Mouse (Mus musculus) splenic B cell, adult 2 months (primary cell): ENCODE data around the gene Tph1.
A peak's percentile ranks its signal among the peaks of the same experiment; 100 is the strongest.
"Not testable (repeated sequence)": the region's sequence is repeated elsewhere in the genome, so short reads cannot be mapped to it uniquely, and the experiment has no call there.

Experiments
- DNase-seq: peaks from one replicate; pipeline ENCODE4 v3.0.0-alpha.2; 2011; ENCODE audit warnings: low read depth, low spot score
- H3K27me3 ChIP-seq: 2 replicates; pipeline ENCODE4 v1.6.1; 2012; ENCODE audit warnings: mild to moderate bottlenecking, low read length, moderate library complexity, mixed read lengths; ENCODE audit not compliant: control insufficient read depth, poor library complexity, insufficient read depth, severe bottlenecking
- H3K36me3 ChIP-seq: 2 replicates; pipeline ENCODE4 v1.6.1; 2012; ENCODE audit warnings: mild to moderate bottlenecking, low read length, moderate library complexity, mixed read lengths; ENCODE audit not compliant: control insufficient read depth, poor library complexity, insufficient read depth, severe bottlenecking

Gene Tph1

GRCm38 (mm10) chr7:46676808-46677360 is 4.5 kb upstream of the Tph1 start:
- DNase-seq = no peak
- H3K27me3 ChIP-seq = no peaks in the 10 kb centered on the region

DNA sequence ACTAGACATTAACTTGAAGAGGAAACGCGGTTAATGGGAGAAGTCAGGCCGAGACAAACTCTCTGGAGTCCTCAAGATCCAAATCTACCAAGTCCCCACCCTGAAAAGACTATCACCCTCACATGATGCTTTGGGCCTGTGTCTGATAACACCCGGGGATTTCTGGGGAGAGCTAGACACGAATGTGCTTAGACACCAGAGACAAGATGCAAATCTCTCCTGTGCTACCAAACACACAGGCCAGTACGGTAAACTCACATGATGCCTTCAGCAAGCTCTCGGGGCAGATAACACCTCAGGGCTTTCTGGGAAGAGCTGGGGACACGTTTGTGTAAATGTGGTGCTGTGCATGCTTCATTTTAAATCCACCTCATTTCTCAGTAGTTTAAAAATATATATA is 3.5 kb upstream of the Tph1 start:
- H3K27me3 ChIP-seq = no peaks in the 10 kb centered on the region
- no peaks in the 10 kb centered on the region for H3K36me3 ChIP-seq
- no peak for DNase-seq

More at GRCm38 (mm10) chr7:46676808-46677360, 4.5 kb upstream of the Tph1 start:
- H3K36me3 ChIP-seq = no peaks in the 10 kb centered on the region

- Histone ChIP-seq H3K36me3 (no peaks in the 10 kb centered on the region), H3K27me3 (no peaks in the 10 kb centered on the region)
- no peak for DNase-seq
Measured at GRCm38 (mm10) chr7:46675061-46675460, 2.7 kb upstream of the Tph1 start.

- H3K27me3 ChIP-seq = no peaks in the 10 kb centered on the region
- DNase-seq = no peak
- no peaks in the 10 kb centered on the region for H3K36me3 ChIP-seq
Measured at GRCm38 (mm10) chr7:46667256-46667655, 5.1 kb downstream of the Tph1 start.

DNA sequence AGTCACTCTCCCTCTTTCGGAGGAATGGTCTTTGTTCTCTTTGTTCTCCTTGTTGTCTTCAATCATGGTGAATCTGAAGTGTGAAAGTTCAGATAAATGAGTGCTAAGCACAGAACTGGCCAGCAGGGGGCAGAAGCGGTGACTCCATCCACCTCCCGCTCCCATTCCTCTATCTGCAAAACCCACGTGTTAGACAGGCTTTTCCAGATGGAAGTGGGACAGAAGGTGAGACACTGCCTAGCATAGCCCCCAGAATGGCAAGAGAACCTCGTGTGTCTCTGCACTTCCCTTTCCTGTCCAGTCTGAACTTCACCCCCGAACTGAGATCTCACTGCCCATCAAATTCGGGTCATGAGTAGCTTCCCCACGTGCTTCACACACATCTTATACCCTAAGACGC is 7.1 kb downstream of the Tph1 start:
- DNase-seq = peak; percentile 41

DNA sequence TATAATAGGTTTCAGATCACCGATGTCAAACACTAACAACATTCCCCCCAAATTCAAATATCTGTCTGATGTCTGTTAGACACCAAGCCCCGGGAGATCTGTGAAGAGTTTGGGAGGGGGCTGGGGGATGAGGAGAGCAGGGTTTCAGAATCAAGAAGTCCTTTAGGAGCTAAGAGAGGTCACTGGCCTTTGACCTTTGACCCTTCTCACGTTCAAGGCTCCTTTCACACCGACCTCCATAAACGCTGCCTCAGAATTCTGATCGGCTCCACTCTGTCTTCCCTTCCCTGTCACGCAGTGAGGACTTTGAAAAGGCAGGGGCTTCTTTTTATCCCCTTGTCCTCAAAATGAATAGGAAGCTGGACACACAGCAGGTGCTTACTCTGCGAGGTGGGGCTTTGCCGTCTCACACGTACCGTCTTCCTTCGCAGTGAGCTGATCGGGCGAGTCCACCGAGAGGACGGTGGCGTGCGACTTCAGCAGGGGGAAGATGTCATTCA is 10.7 kb downstream of the Tph1 start:
- no peak for DNase-seq
- no peaks in the 10 kb centered on the region for H3K36me3 ChIP-seq
- H3K27me3 ChIP-seq = no peaks in the 10 kb centered on the region

More for the DNA sequence above, 7.1 kb downstream of the Tph1 start:
- no peaks in the 10 kb centered on the region for H3K27me3 ChIP-seq
- no peaks in the 10 kb centered on the region for H3K36me3 ChIP-seq

GRCm38 (mm10) chr7:46652279-46652678 is 20.1 kb downstream of the Tph1 start:
- no peak for DNase-seq
- H3K27me3 ChIP-seq = no peaks in the 10 kb centered on the region
- H3K36me3 ChIP-seq = no peaks in the 10 kb centered on the region

DNA sequence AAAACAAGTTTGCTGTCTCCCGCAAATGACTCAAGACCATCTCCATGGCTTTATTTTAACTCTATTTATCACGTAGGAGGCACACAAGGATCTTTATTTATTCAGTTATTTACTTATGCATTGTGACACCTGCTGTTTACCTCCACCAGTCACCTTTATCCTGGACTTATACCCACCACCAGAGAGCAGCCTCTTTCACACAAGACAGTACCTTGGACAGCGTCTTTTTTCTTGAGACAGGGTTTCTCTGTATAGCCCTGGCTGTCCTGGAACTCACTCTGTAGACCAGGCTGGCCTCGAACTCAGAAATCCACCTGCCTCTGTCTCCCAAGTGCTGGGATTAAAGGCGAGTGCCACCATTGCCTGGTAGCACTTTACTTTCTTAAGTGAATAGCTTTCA is 22.1 kb downstream of the Tph1 start:
- peak; percentile 18 for DNase-seq
- not testable (repeated sequence) for H3K27me3 ChIP-seq

DNA sequence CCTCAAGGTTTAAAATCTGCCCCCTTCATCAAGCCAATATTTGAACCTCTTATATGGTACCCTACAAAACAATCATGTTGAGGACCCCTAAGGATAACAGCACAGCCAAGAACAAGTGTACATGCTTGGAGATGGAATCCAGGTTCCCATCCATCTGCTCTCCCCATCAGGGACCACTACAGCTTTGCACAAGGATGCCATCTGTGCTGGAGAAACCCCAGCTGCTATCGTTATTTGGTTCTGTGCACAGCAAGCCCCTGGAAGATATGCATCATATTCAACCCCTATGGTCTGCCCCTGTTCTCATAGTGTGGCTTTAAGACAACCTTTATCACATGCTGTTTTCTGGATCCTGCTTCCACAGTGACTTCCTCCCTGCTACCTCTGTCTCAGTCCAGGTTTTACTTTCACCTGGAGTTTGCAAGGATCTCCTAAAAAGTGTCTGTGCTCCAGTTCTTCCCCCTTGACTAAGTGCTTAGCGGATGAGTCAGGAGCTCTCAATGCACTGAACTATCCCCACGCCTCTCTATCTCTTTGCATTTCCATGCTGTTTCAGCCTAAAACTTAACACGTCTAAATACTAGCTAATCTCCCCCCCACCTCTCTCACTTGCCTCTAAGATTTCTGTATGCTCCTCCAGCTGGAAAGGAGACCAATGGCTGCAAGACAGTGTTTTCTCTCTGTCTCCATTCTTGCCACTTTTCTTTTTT is 23.8 kb downstream of the Tph1 start:
- DNase-seq = no peak
- Histone ChIP-seq H3K36me3 (no peaks in the 10 kb centered on the region), H3K27me3 (no peaks in the 10 kb centered on the region)

More for the DNA sequence above, 22.1 kb downstream of the Tph1 start:
- not testable (repeated sequence) for H3K36me3 ChIP-seq

GRCm38 (mm10) chr7:46643172-46643571 is 29.2 kb downstream of the Tph1 start:
- no peaks in the 10 kb centered on the region for H3K36me3 ChIP-seq
- peak; percentile 12 for DNase-seq
- no peaks in the 10 kb centered on the region for H3K27me3 ChIP-seq

DNA sequence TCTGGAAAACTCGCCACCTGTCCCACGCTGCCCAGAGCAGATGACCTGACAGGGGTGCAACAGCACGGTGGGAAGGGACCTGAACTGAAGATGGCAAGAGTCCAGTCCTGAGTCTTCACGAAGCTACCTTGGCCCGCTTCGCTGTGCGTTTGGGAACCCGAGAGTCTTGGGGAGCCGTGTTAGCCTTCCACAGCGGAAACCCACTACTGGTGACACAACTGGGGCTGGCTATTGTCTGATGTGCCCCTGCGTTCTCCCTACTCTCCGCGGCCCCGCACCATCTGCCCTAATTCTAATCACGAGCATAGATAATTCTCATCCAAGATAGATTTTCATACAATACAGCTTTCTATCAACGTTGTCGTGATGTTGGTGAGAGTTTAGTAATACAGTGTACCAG is 32.3 kb downstream of the Tph1 start:
- Histone ChIP-seq H3K36me3 (no peaks in the 10 kb centered on the region), H3K27me3 (no peaks in the 10 kb centered on the region)
- DNase-seq = no peak

DNA sequence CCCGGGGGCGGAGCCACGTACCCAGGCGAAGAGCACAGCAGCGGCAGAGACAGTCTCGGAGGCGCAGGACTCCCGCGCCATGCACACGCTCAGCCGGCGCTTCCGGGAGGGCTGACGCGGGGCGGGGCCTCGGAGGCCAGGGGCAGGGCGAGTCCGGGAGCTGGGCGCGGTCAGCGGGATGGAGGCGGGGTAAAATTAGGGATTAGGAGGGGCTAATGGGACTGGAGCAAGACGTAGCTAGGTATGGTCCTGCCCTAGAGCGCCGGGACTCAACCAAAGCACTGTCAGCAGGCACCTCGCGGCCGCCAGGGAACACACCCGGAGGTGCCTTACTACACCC is 32.7 kb downstream of the Tph1 start, which contains the start of gene Sergef:
TSS of gene Sergef (minus strand) at position 116 of the 340 bp plus-strand sequence.
- Histone ChIP-seq H3K36me3 (no peaks in the 10 kb centered on the region), H3K27me3 (no peaks in the 10 kb centered on the region)
- DNase-seq = peak; percentile 84

- DNase-seq = no peak
- H3K27me3 ChIP-seq = no peaks in the 10 kb centered on the region
- no peaks in the 10 kb centered on the region for H3K36me3 ChIP-seq
Measured at GRCm38 (mm10) chr7:46638889-46639691, 33.2 kb downstream of the Tph1 start.

DNA sequence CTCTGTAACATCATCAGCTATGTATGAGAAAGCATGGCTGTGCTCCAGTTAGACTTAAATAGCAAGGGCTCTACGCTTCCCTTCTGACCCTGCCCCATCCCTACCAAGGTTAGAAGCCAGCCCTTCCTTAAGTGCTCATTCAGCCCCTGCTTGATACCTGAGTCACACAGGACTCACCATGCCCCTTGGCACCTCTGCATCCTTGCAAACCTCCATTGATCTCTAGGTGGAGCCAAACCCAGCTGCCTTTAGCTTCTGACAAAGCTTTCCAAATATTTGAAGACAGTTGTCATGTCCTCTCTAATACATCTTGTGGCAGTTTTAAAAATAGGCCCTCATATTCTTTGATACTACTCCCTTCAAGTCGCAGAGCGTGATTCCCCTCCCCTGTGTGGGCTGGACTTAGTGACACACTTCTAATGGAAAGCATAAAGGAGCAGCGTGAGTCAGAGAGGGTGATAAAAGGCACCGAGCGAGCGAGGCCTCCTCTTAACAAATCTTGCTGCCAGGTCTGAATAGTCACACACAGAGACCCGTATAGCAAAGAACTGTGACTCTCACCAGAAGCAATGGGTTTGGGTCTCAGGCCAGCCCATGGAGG is 43.9 kb downstream of the Tph1 start:
- H3K36me3 ChIP-seq = no peaks in the 10 kb centered on the region; the same call in 1 of the 2 replicates
- no peak for DNase-seq
- no peaks in the 10 kb centered on the region for H3K27me3 ChIP-seq

- DNase-seq = no peak
- H3K27me3 ChIP-seq = no peaks in the 10 kb centered on the region
- peaks cover 4% of the 10 kb centered on the region; the same call in 1 of the 2 replicates for H3K36me3 ChIP-seq
Measured at GRCm38 (mm10) chr7:46623979-46624378, 48.4 kb downstream of the Tph1 start.
